Mouse (Mus musculus): ENCODE results near the gene Osbpl10. TPM values are rescaled to one million over a fixed set of nuclear protein-coding genes. Genes with fewer than 3 reads are reported as not detected.

The Osbpl10 gene
- total RNA-seq, 2 experiments from 2014 or later: 2.0 to 3.7 TPM

DNA sequence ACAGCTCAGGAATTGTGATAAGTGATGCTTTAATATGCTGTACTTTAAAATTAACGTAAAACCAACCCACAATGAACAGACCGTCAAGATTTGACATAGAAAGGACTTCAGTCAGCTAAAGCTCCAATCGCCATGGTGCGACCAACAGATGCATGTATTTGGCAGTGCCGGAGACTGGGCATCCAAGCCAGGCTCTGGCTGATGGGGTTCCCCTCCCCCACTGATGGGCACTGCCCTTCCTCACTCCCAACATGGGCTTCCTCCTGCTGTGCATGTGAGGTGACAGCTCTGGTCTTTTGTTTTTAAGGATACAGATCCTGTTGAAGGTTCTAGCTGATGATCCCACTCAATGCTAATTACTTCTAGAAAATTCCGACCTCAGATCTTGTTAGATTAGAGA lies 193.7 kb downstream of the Osbpl10 start:
- no peak overlapping the region for H3K27ac ChIP-seq
- intact Hi-C loops (cut with DNase I): no loop called here
- no peak overlapping the region for H3K4me3 ChIP-seq
- no peak for DNase-seq
- TF ChIP-seq CTCF (IDR thresholded peaks at IDR 0.05): no peak

DNA sequence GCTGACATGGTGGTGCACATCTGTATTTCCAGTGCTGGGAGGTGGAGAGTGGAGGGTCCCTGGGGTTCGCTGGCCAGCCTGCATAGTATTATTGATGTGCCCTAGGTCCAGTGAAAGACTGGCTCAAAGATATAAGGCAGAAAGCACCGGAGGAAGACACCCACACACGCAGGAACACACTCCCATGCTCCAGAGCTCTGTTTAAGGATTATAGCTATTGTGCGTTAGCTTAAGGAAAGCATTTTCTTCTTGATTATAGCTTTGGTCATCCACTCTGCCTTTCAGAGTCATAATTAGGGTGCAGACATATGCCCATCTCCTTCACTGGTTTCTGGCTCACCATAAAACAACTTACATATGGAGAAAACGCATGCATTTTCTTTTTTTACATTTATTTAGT lies 200.8 kb downstream of the Osbpl10 start:
- DNase-seq: no peak
- no peak overlapping the region for H3K27ac ChIP-seq
- TF ChIP-seq CTCF (IDR thresholded peaks at IDR 0.05): no peak
- H3K4me3 ChIP-seq: no peak overlapping the region
- intact Hi-C loops (cut with DNase I): no loop called here

DNA sequence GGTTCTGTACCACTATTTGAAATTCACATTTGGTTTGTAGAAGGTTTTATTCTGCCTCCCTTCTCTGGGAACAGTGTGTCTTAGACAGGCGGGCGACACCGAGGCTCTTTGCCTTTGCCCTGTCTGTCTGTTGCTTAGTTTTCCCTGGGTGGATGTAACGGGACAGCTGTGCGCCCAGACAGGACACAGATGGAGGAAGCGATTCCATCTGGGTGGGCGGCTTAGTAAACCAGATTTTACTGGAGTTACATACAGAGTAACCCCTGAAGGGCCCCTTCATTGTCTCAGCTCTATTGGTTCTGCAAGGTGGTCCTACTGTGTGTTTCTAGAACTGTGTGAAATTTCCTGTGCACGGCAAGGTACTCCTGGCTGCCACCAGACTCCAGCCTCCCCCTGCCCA lies 201.6 kb downstream of the Osbpl10 start:
- no peak for DNase-seq
- no peak for TF ChIP-seq CTCF (IDR thresholded peaks at IDR 0.05)
- intact Hi-C loops (cut with DNase I): no loop called here
- no peak overlapping the region for H3K4me3 ChIP-seq
- H3K27ac ChIP-seq: no peak overlapping the region

DNA sequence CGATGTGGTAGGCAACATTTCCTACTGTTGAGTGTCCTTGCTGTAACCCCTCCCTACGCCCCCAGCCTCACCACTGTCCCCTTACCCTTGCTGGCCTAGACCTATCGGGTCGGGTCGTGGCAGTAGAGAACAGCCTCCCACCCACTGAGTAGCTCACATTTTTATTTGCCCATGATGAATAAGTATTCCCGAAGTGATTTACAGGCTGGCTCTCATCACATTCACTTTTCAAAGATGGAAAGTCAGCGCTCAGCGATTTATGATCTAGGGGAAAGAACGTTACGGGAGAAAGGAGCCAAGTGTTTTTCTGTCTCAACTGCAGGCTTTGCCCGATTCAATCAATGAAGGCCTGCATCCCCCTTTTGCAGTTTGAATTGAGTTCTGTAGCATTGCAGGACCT lies 208.0 kb downstream of the Osbpl10 start:
- H3K4me3 ChIP-seq: no peak overlapping the region
- no peak for DNase-seq

DNA sequence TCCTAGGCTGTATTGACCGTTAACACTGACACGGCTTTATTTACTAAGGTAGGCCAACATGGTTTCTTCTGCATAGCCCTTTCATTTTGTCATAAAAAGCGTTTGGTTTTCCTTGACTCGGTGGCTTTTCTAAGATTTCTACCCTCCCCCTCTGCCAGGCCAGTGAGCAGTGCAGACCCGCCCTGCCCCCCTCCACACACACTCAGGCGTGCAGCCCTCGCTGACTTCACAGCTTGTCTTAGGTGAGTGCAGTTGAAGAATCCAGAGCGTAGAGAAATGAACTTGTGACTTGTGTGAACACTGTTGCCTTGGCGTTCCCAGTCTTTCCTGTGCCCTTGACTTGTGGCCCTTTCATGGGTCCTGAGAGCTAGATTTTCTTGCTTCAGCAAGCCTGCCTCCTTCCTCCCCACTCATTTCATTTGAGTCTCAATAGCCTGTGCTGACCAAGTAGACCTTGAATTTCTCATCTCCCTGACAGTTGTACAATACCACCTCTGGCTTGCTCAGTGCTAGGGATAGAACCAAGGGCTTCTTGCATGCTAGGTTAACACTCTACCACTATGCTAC lies 212.1 kb downstream of the Osbpl10 start:
- no peak for DNase-seq
- intact Hi-C loops (cut with DNase I): no loop called here
- Histone ChIP-seq H3K4me3 (no peak overlapping the region), H3K27ac (no peak overlapping the region)
- TF ChIP-seq CTCF (IDR thresholded peaks at IDR 0.05): no peak

More for the DNA sequence above, 208.0 kb downstream of the Osbpl10 start:
- no peak for TF ChIP-seq CTCF (IDR thresholded peaks at IDR 0.05)
- intact Hi-C loops (cut with DNase I): no loop called here
- H3K27ac ChIP-seq: peak overlapping the region; percentile 54

DNA sequence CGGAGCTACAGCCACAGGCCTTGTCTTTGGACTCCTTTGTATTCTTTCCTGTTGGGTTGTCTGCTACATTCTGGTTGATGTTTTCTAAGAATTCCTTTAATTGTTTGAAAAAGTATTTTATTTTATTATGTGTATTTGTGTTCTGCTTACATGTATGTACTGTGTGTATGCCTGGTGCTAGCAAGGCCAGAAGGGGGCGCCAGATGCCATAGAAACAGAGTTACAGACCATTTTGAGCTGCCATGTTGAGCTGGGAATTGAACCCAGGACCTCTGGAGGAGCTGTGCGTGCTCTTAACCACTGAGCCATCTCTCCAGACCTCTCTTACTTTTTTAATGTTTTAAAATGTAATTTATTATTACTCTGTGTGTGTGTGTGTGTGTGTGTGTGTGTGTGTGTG lies 214.5 kb downstream of the Osbpl10 start:
- peak; percentile 13; the same call in 1 of the 2 replicates for TF ChIP-seq CTCF (IDR thresholded peaks at IDR 0.05)
- Histone ChIP-seq H3K4me3 (no peak overlapping the region), H3K27ac (no peak overlapping the region)
- intact Hi-C loops (cut with DNase I): no loop called here
- no peak for DNase-seq

DNA sequence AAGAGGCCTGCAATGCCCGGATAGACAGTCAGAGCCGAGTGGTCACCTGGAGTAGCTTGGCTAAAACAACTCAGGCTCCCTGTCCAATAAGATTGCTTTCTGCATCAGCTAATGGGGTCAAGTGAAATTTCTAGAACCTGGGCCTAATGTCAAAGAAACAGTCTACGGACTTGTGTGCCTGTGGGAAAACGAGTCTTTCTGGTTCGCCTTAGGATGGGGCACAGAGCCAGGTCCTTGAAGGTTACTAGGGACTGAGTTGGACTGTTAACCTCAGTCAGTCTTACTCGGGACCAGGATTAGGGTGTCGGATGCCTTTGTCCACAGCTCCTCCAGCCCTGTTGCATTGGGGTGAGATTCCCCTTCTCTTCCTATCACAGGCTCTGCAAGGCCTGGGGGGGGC lies 218.7 kb downstream of the Osbpl10 start:
- Histone ChIP-seq H3K4me3 (no peak overlapping the region), H3K27ac (no peak overlapping the region)
- DNase-seq: no peak
- no peak for TF ChIP-seq CTCF (IDR thresholded peaks at IDR 0.05)
- intact Hi-C loops (cut with DNase I): no loop called here

DNA sequence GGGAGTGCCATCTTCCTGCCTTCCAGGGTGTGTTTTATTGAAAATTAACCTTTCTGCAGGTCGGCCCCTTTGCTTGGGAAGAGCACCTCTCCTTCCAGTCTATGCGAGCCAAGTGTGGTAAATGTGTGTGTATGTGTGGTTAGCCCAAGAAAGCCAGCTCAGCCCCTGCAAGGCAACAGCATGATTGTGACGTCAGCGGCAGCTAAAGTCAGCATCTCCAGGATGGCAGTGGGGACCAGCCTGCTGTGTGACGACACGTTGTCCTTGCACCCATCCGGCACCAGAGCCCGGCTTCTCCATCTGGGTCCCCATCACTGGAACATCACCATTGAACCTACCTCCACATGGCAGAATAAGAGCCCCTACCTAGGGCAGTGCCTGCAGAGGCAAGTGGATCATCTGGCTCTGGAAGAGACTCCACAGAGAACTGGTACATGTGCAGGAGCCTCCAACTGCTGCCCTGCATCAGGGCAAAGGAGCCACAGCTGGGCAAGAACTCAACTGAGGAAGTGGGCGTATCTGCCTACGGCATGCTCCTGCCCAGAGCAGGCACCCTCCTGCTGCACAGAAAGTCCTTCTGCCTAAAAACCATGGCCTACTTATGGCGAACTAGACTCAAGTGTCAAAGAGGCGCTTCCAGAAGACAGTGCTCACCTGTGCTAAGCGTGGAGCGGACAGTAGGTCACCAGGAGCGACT lies 221.9 kb downstream of the Osbpl10 start:
- Histone ChIP-seq H3K27ac (no peak overlapping the region), H3K4me3 (no peak overlapping the region)
- no peak for DNase-seq
- intact Hi-C loops (cut with DNase I): no loop called here
- TF ChIP-seq CTCF (IDR thresholded peaks at IDR 0.05): no peak

DNA sequence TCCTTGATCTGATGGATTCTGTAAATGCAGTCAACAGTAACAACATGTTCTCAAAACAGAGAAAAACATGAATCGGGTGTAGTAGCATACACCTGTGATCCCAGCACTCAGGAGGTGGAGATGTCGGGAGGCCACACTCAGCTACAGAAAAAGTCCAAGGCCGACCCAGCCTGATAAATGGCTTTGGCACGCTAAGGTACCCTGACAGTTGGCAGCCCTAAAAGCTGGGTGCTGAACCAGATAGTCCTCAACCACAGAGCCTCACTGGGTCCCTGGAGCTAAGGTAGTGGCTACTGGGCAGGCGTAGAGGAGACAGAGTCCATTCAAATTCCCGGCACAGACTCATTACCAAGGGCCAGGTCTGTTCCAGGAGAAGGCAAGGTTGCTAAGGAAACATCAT lies 222.9 kb downstream of the Osbpl10 start:
- TF ChIP-seq CTCF (IDR thresholded peaks at IDR 0.05): no peak

DNA sequence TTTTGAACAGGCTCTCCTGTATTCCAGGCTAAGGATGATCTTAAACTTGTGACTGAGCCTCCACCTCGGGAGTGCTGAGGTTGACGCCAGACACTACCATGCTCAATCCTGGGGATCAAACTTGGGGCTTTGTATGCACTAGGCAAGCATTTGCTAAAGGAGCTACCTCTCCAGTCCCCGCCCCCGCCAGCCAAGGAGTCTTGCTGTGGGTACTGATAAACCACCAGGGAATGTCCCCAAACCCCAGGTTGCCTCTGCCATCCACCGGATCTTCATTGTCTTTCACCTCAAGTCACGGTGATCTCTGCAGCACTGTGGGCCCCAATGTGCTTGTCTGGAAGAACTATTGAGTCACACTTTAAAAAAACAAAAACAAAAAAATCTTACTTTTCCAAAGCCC lies 224.8 kb downstream of the Osbpl10 start:
- H3K27ac ChIP-seq: no peak overlapping the region
- intact Hi-C loops (cut with DNase I): no loop called here
- TF ChIP-seq CTCF (IDR thresholded peaks at IDR 0.05): no peak
- no peak overlapping the region for H3K4me3 ChIP-seq
- DNase-seq: no peak

More for the DNA sequence above, 222.9 kb downstream of the Osbpl10 start:
- intact Hi-C loops (cut with DNase I): no loop called here
- H3K27ac ChIP-seq: no peak overlapping the region
- no peak for DNase-seq
- H3K4me3 ChIP-seq: no peak overlapping the region

DNA sequence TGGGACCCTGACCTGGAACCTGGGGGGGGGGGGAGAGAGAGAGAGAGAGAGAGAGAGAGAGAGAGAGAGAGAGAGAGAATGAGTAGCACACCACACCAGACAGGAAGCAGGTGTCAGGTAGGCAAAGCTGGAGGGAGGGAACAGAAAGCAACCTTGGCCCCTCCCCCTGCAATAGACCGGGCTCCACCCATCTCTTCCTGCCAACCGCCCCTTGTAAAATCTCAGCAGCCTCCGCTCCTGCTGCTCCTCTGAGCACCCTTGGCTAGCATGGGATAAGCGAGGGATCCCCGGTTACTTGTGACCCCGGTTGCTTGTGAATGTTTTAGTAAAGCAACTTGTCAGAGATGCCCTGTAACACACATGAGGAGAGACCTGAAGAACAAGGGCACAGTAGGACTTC lies 227.1 kb downstream of the Osbpl10 start:
- Histone ChIP-seq H3K27ac (no peak overlapping the region), H3K4me3 (no peak overlapping the region)
- intact Hi-C loops (cut with DNase I): no loop called here
- no peak for DNase-seq
- no peak for TF ChIP-seq CTCF (IDR thresholded peaks at IDR 0.05)

DNA sequence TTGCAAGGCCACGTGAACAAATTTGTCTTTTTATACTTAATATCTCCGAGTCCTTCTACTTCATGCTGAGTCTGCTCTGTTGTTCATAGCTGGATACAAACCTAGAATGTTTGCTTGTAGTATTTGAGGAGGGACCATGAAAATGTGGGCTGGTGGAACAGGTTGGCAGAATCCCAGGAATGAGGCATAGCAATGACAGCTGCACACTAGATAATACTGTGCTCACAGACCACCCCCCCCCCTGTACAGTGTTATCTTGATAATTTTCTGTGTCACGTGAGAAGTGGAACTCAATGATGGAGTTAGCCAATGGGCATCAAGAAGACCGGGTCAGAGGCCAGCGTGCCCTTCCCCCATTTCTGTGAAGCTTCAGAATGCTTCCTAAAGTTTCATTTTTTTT lies 227.8 kb downstream of the Osbpl10 start:
- TF ChIP-seq CTCF (IDR thresholded peaks at IDR 0.05): no peak
- DNase-seq: no peak
- no peak overlapping the region for H3K27ac ChIP-seq
- H3K4me3 ChIP-seq: no peak overlapping the region
- intact Hi-C loops (cut with DNase I): no loop called here

DNA sequence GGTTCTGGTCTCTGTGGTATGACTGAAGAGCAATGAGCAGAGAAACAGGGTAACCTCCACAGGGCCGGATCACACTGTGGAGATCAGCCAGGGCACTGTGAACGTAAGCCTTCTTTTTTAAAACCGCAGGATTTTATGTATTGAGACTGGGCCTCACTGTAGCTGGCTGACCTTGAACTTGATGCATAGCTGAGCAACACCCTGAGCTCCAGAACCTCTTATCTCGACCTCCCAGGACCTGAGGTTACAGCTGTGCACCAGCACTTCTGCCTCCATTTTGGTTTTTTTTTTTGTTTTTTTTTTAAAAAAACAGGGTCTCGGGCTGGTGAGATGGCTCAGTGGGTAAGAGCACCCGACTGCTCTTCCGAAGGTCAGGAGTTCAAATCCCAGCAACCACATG lies 231.4 kb downstream of the Osbpl10 start:
- no peak for DNase-seq
- no peak for TF ChIP-seq CTCF (IDR thresholded peaks at IDR 0.05)
- intact Hi-C loops (cut with DNase I): no loop called here
- H3K27ac ChIP-seq: no peak overlapping the region
- no peak overlapping the region for H3K4me3 ChIP-seq

DNA sequence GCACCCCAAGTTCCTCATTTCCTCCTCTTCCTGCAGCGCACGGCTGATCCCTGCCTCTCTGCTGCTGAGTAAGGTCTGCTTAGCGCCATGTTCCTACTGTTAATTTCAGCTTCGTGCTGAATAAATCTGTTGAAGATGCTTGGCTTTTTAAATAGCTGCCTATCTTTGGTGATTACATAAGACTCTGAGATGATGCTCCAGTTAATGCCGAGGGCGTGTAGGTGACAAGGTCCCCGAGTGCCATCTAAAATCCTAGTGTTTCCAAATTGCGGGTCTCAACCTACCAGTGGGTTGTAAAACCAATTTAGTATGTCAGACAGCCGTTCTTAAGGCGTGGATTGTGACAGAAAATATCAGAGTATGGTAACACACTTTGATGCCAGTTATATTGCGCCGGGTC lies 232.2 kb downstream of the Osbpl10 start:
- TF ChIP-seq CTCF (IDR thresholded peaks at IDR 0.05): no peak
- no peak for DNase-seq
- no peak overlapping the region for H3K27ac ChIP-seq
- H3K4me3 ChIP-seq: no peak overlapping the region
- intact Hi-C loops (cut with DNase I): no loop called here

Measured in gastrocnemius, adult 2 months (tissue).